Mouse (Mus musculus): ENCODE results near the gene Stmn1. TPM values are rescaled to one million over a fixed set of nuclear protein-coding genes. Genes with fewer than 3 reads are reported as not detected.
"Not testable (repeated sequence)": the region's sequence is repeated elsewhere in the genome, so short reads cannot be mapped to it uniquely, and the experiment has no call there.

Stmn1 gene
- polyA plus RNA-seq, 1 experiment from 2014 or later: 360 TPM

DNA sequence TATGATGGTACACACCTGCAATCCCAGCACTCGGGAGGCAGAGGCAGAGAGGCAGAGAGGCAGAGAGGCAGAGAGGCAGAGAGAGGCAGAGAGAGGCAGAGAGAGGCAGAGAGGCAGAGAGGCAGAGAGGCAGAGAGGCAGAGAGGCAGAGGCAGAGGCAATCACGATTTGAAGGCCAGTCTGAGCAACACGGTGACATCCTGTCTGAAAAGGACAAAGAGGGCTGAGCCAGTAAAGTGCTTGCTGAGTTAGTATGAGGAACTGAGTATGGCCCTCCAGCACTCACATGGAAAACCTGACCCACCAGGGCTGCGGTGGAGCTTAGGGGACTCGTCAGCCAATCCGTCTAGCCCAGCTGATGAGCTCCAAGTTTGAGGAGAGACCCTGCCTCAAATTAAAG lies 30.9 kb downstream of the Stmn1 start:
- not testable (repeated sequence) for H3K36me3 ChIP-seq (ENCODE audit: control insufficient read depth, insufficient read depth); H3K27ac ChIP-seq (ENCODE audit: low read length); H3K27me3 ChIP-seq (ENCODE audit: control insufficient read depth, insufficient read depth, low read depth, low read length); H3K4me2 ChIP-seq (ENCODE audit: low read depth, low read length); H3K9me3 ChIP-seq (replicated peaks; ENCODE audit: control insufficient read depth, low read length); H3K9ac ChIP-seq (ENCODE audit: low read depth, low read length); H3K4me3 ChIP-seq (ENCODE audit: low read depth, low read length); ATAC-seq (ENCODE audit: low read depth)
- H3K4me1 ChIP-seq (ENCODE audit: control insufficient read depth, low read depth, low read length): peaks cover 60% of the 10 kb centered on the region
- 57% methylated on average over 6 of the region's 6 CpGs for WGBS (ENCODE audit: insufficient replicate concordance)

- no peaks in the 10 kb centered on the region for H3K9me3 ChIP-seq (replicated peaks; ENCODE audit: control insufficient read depth, low read length)
- no peak overlapping the region for H3K9ac ChIP-seq (ENCODE audit: low read depth, low read length)
- no peak overlapping the region for H3K27ac ChIP-seq (ENCODE audit: low read length)
- no peaks in the 10 kb centered on the region for H3K36me3 ChIP-seq (ENCODE audit: control insufficient read depth, insufficient read depth)
- no peak for ATAC-seq (ENCODE audit: low read depth)
- H3K4me2 ChIP-seq (ENCODE audit: low read depth, low read length): no peak overlapping the region
- H3K4me1 ChIP-seq (ENCODE audit: control insufficient read depth, low read depth, low read length): peaks cover 57% of the 10 kb centered on the region
- H3K27me3 ChIP-seq (ENCODE audit: control insufficient read depth, insufficient read depth, low read depth, low read length): no peaks in the 10 kb centered on the region
- no peak overlapping the region for H3K4me3 ChIP-seq (ENCODE audit: low read depth, low read length)
- WGBS (ENCODE audit: insufficient replicate concordance): 74% methylated on average over 6 of the region's 6 CpGs
Measured at GRCm38 (mm10) chr4:134501095-134501494, 33.0 kb downstream of the Stmn1 start.

DNA sequence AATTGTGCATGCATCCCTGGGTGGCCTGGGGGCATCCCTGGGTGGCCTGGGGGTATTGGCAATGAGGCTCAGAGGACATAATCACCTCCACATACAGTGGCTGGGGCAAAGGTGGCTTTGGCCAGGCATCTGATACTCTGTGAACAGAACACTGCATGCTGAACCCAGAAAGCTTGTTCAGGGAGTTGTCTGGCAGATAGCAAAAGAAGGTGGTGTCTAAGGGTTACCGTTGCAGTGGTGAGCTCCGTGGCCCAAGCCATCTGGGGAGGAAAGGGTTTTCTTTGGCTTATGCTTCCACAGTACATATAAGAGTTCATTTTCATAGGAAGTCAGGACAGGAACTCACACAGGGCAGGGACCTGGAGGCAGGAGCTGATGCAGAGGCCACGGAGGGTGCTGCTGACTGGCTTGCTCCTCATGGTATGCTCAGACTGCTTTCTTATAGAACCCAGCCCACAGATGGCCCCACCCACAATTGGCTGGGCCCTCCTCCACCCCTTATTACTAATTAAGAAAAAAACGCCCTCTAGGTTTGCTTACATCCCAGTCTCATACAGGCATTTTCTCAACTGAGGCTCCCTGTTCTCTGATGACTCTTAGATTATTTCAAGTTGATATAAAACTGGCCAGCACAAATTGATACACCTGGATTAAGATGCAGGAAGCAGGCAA lies 35.7 kb downstream of the Stmn1 start:
- Histone ChIP-seq H3K4me2 (ENCODE audit: low read depth, low read length) (peak overlapping the region; percentile 28; the same call in 1 of the 2 replicates), H3K27ac (ENCODE audit: low read length) (peak overlapping the region; percentile 32; the same call in 1 of the 2 replicates), H3K27me3 (ENCODE audit: control insufficient read depth, insufficient read depth, low read depth, low read length) (no peaks in the 10 kb centered on the region), H3K36me3 (ENCODE audit: control insufficient read depth, insufficient read depth) (0 out of 2 replicates have a peak, but pooled peaks cover 3% of the 10 kb centered on the region), H3K4me1 (ENCODE audit: control insufficient read depth, low read depth, low read length) (peaks cover 55% of the 10 kb centered on the region), H3K4me3 (ENCODE audit: low read depth, low read length) (peak overlapping the region; percentile 20; the same call in 1 of the 2 replicates), H3K9me3 (replicated peaks; ENCODE audit: control insufficient read depth, low read length) (no peaks in the 10 kb centered on the region), H3K9ac (ENCODE audit: low read depth, low read length) (peak overlapping the region; percentile 13; the same call in 1 of the 2 replicates)
- peak; percentile 52 for ATAC-seq (ENCODE audit: low read depth)
- WGBS (ENCODE audit: insufficient replicate concordance): 36% methylated on average over 4 of the region's 4 CpGs

DNA sequence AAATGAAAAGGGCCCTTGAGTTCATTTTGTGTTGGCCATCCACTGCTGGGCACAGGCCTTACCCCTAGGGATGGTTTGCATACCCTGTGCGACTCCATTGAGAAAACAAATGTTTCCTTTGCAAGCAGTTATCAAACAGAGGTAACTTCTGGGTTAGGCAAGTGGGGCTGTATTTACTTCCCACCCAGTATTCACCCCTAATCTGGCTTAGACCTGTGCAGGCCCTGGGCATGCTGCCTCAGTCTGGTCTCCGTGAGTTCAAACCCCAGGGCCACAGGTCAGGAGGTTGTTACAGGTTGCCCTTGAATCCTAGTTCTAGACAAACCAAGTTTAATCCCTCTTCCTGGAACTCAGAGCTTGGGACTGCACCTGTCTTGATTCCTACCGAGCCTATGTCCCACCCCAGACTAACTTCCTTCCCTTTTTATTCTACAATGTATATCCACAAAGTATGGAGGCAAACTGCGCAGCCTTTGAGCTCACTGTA lies 37.2 kb downstream of the Stmn1 start:
- no peak overlapping the region for H3K4me3 ChIP-seq (ENCODE audit: low read depth, low read length)
- 0 out of 2 replicates have a peak, but pooled peaks cover 3% of the 10 kb centered on the region for H3K36me3 ChIP-seq (ENCODE audit: control insufficient read depth, insufficient read depth)
- H3K9me3 ChIP-seq (replicated peaks; ENCODE audit: control insufficient read depth, low read length): no peaks in the 10 kb centered on the region
- 51% methylated on average over 4 of the region's 4 CpGs for WGBS (ENCODE audit: insufficient replicate concordance)
- H3K9ac ChIP-seq (ENCODE audit: low read depth, low read length): no peak overlapping the region
- H3K27me3 ChIP-seq (ENCODE audit: control insufficient read depth, insufficient read depth, low read depth, low read length): no peaks in the 10 kb centered on the region
- no peak for ATAC-seq (ENCODE audit: low read depth)
- H3K27ac ChIP-seq (ENCODE audit: low read length): peak overlapping the region; percentile 85
- peaks cover 58% of the 10 kb centered on the region for H3K4me1 ChIP-seq (ENCODE audit: control insufficient read depth, low read depth, low read length)
- H3K4me2 ChIP-seq (ENCODE audit: low read depth, low read length): no peak overlapping the region

- H3K27me3 ChIP-seq (ENCODE audit: control insufficient read depth, insufficient read depth, low read depth, low read length): no peaks in the 10 kb centered on the region
- peak overlapping the region; percentile 85 for H3K27ac ChIP-seq (ENCODE audit: low read length)
- whole genome bisulfite sequencing (ENCODE audit: insufficient replicate concordance): 27% methylated on average over 3 of the region's 4 CpGs
- no peak overlapping the region for H3K4me3 ChIP-seq (ENCODE audit: low read depth, low read length)
- H3K36me3 ChIP-seq (ENCODE audit: control insufficient read depth, insufficient read depth): 0 out of 2 replicates have a peak, but pooled peaks cover 3% of the 10 kb centered on the region
- peak; percentile 79 for ATAC-seq (ENCODE audit: low read depth)
- H3K9ac ChIP-seq (ENCODE audit: low read depth, low read length): peak overlapping the region; percentile 14; the same call in 1 of the 2 replicates
- H3K4me1 ChIP-seq (ENCODE audit: control insufficient read depth, low read depth, low read length): peaks cover 59% of the 10 kb centered on the region
- H3K9me3 ChIP-seq (replicated peaks; ENCODE audit: control insufficient read depth, low read length): no peaks in the 10 kb centered on the region
- H3K4me2 ChIP-seq (ENCODE audit: low read depth, low read length): peak overlapping the region; percentile 45
Measured at GRCm38 (mm10) chr4:134505966-134506594, 38.0 kb downstream of the Stmn1 start.

GRCm38 (mm10) chr4:134506713-134507112 lies 38.6 kb downstream of the Stmn1 start:
- H3K9ac ChIP-seq (ENCODE audit: low read depth, low read length): no peak overlapping the region
- H3K9me3 ChIP-seq (replicated peaks; ENCODE audit: control insufficient read depth, low read length): no peaks in the 10 kb centered on the region
- peak overlapping the region; percentile 85; the same call in 1 of the 2 replicates for H3K27ac ChIP-seq (ENCODE audit: low read length)
- no peaks in the 10 kb centered on the region for H3K27me3 ChIP-seq (ENCODE audit: control insufficient read depth, insufficient read depth, low read depth, low read length)
- H3K4me2 ChIP-seq (ENCODE audit: low read depth, low read length): no peak overlapping the region
- 89% methylated on average over 19 of the region's 19 CpGs for WGBS (ENCODE audit: insufficient replicate concordance)
- H3K4me3 ChIP-seq (ENCODE audit: low read depth, low read length): no peak overlapping the region
- H3K36me3 ChIP-seq (ENCODE audit: control insufficient read depth, insufficient read depth): 0 out of 2 replicates have a peak, but pooled peaks cover 3% of the 10 kb centered on the region
- peaks cover 59% of the 10 kb centered on the region for H3K4me1 ChIP-seq (ENCODE audit: control insufficient read depth, low read depth, low read length)
- ATAC-seq (ENCODE audit: low read depth): no peak

- no peak for ATAC-seq (ENCODE audit: low read depth)
- H3K9me3 ChIP-seq (replicated peaks; ENCODE audit: control insufficient read depth, low read length): no peaks in the 10 kb centered on the region
- peaks cover 8% of the 10 kb centered on the region; the same call in 1 of the 2 replicates for H3K36me3 ChIP-seq (ENCODE audit: control insufficient read depth, insufficient read depth)
- no peak overlapping the region for H3K9ac ChIP-seq (ENCODE audit: low read depth, low read length)
- H3K4me3 ChIP-seq (ENCODE audit: low read depth, low read length): peak overlapping the region; percentile 84
- WGBS (ENCODE audit: insufficient replicate concordance): 77% methylated on average over 4 of the region's 4 CpGs
- H3K4me2 ChIP-seq (ENCODE audit: low read depth, low read length): peak overlapping the region; percentile 98
- H3K27ac ChIP-seq (ENCODE audit: low read length): peak overlapping the region; percentile 4; the same call in 1 of the 2 replicates
- no peaks in the 10 kb centered on the region for H3K27me3 ChIP-seq (ENCODE audit: control insufficient read depth, insufficient read depth, low read depth, low read length)
- H3K4me1 ChIP-seq (ENCODE audit: control insufficient read depth, low read depth, low read length): peaks cover 64% of the 10 kb centered on the region
Measured at GRCm38 (mm10) chr4:134510396-134510795, 42.3 kb downstream of the Stmn1 start.

- Histone ChIP-seq H3K4me1 (ENCODE audit: control insufficient read depth, low read depth, low read length) (peaks cover 63% of the 10 kb centered on the region), H3K9me3 (replicated peaks; ENCODE audit: control insufficient read depth, low read length) (no peaks in the 10 kb centered on the region), H3K27ac (ENCODE audit: low read length) (peak within 1 kb of the TSS; percentile 88), H3K4me2 (ENCODE audit: low read depth, low read length) (peak within 1 kb of the TSS; percentile 98), H3K4me3 (ENCODE audit: low read depth, low read length) (peak within 1 kb of the TSS; percentile 84), H3K27me3 (ENCODE audit: control insufficient read depth, insufficient read depth, low read depth, low read length) (no peaks in the 10 kb centered on the region), H3K9ac (ENCODE audit: low read depth, low read length) (peak within 1 kb of the TSS; percentile 87), H3K36me3 (ENCODE audit: control insufficient read depth, insufficient read depth) (peaks cover 8% of the 10 kb centered on the region; the same call in 1 of the 2 replicates)
- under 1% methylated on average over 42 of the region's 42 CpGs for WGBS (ENCODE audit: insufficient replicate concordance)
- peak; percentile 86 for ATAC-seq (ENCODE audit: low read depth)
Measured at GRCm38 (mm10) chr4:134510845-134511411, 42.8 kb downstream of the Stmn1 start, which contains the start of gene Aunip. Aunip (plus strand) TSS chr4:134510999.
